Mouse (Mus musculus) gastrocnemius, postnatal 36 days (tissue): ENCODE results near the gene Izumo4. TPM values are rescaled to one million over a fixed set of nuclear protein-coding genes. Genes with fewer than 3 reads are reported as not detected.

Experiments used
- DNase-seq, 2 experiments: peaks; one replicate each; pipeline ENCODE4 v3.0.0; 2022
- intact Hi-C: fragments of 180-260 bp; cut with DNase I; formaldehyde crosslinking; loops from one replicate; pipeline ENCODE4 v1.15.1; 2025
- total RNA-seq, 2 experiments: library from RNA; stranded (reverse); gene quantifications; 2 replicates each; pipeline ENCODE4 v1.2.3; 2021

The Izumo4 gene
- total RNA-seq, 2 experiments from 2014 or later = 1.2 to 2.7 TPM

- intact Hi-C loops = no loop called here
- peak; percentile 54 to 77 for DNase-seq
Measured at GRCm38 (mm10) chr10:80668614-80669013, 33.4 kb upstream of the Izumo4 start.

- no peak for DNase-seq
- intact Hi-C loops = no loop called here
Measured at GRCm38 (mm10) chr10:80669018-80669417, 33.0 kb upstream of the Izumo4 start.

- DNase-seq = peak; percentile 55 to 60
- intact Hi-C loops = no loop called here
Measured at GRCm38 (mm10) chr10:80669737-80670485, 32.1 kb upstream of the Izumo4 start.

- intact Hi-C loops = no loop called here
Measured at GRCm38 (mm10) chr10:80670531-80670930, 31.5 kb upstream of the Izumo4 start.

GRCm38 (mm10) chr10:80671251-80671650, 30.7 kb upstream of the Izumo4 start:
- no peak for DNase-seq
- intact Hi-C loops = no loop called here

More at GRCm38 (mm10) chr10:80670531-80670930, 31.5 kb upstream of the Izumo4 start:
- no peak for DNase-seq

GRCm38 (mm10) chr10:80671936-80672690, 29.9 kb upstream of the Izumo4 start:
- intact Hi-C loops = no loop called here
- no peak for DNase-seq

GRCm38 (mm10) chr10:80673690-80674089, 28.3 kb upstream of the Izumo4 start:
- DNase-seq = no peak
- intact Hi-C loops = no loop called here

GRCm38 (mm10) chr10:80674161-80674711, 27.7 kb upstream of the Izumo4 start:
- intact Hi-C loops = no loop called here

GRCm38 (mm10) chr10:80674851-80675404, 27.1 kb upstream of the Izumo4 start:
- intact Hi-C loops = no loop called here
- DNase-seq = no peak

More at GRCm38 (mm10) chr10:80674161-80674711, 27.7 kb upstream of the Izumo4 start:
- peak in 1 of 2 experiments; percentile 63 for DNase-seq

GRCm38 (mm10) chr10:80675405-80676197, 26.4 kb upstream of the Izumo4 start:
- intact Hi-C loops = no loop called here
- no peak for DNase-seq

GRCm38 (mm10) chr10:80676198-80676928, 25.6 kb upstream of the Izumo4 start:
- peak; percentile 99 to 100 for DNase-seq

GRCm38 (mm10) chr10:80677128-80677875, 24.7 kb upstream of the Izumo4 start:
- intact Hi-C loops = no loop called here

More at GRCm38 (mm10) chr10:80676198-80676928, 25.6 kb upstream of the Izumo4 start:
- intact Hi-C loops = no loop called here

GRCm38 (mm10) chr10:80677942-80678436, 24.0 kb upstream of the Izumo4 start, which contains the start of gene Mknk2:
Gene Mknk2 (minus strand): TSS chr10:80678112.
- intact Hi-C loops = no loop called here
- peak; percentile 85 to 89 for DNase-seq

More at GRCm38 (mm10) chr10:80677128-80677875, 24.7 kb upstream of the Izumo4 start:
- DNase-seq = no peak

GRCm38 (mm10) chr10:80678601-80679377, 23.2 kb upstream of the Izumo4 start:
- DNase-seq = no peak
- intact Hi-C loops = no loop called here

GRCm38 (mm10) chr10:80679556-80680259, 22.3 kb upstream of the Izumo4 start:
- peak in 1 of 2 experiments; percentile 44 for DNase-seq
- intact Hi-C loops = no loop called here

- intact Hi-C loops = no loop called here
- no peak for DNase-seq
Measured at GRCm38 (mm10) chr10:80680260-80680696, 21.7 kb upstream of the Izumo4 start.

GRCm38 (mm10) chr10:80682003-80682402, 20.0 kb upstream of the Izumo4 start:
- DNase-seq = no peak
- intact Hi-C loops = no loop called here
